Mouse (Mus musculus): Measurements from ENCODE around the gene Saysd1.

Gene Saysd1

DNA sequence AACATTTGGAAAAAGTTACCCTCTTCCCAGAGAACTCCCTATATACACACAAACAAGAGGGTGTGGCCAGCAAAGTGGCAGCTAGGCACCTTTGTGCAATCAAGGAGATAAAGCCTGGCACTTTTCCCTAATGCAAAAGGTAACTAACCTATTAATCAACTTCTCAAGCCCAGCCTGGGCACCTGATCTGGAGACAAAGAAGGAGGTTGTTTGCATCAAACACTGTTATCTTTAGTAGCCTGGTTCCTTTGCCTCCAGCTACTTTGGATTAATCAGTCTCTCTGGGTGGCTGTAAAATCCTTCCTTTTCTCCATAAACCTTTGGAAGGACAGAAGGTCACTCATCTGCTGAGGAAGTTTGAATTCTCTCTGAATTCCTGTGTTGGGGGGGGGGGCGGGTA is 27.4 kb downstream of the Saysd1 start:
- no peak for DNase-seq (ENCODE audit: low spot score in 2 of 2)

DNA sequence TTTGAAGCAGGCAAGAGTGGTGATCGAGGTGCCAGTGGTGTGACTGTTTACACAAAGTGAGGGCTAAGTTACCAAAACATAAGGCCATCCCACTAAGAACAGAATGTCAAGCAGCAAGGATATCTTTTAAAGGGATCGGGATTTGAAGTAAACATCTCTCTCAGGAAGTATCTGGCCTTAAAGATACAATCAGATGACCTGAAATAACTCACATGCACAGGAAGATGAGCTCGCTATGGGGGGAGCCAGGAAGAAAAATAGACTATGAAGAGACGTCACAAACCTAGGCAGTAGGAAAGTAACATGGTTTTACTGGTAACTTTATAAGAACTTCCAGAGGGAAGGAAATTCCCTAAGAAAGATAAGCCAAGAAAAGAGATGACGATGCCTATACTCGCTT is 32.1 kb downstream of the Saysd1 start:
- no peak for DNase-seq (ENCODE audit: low spot score in 2 of 2)

DNA sequence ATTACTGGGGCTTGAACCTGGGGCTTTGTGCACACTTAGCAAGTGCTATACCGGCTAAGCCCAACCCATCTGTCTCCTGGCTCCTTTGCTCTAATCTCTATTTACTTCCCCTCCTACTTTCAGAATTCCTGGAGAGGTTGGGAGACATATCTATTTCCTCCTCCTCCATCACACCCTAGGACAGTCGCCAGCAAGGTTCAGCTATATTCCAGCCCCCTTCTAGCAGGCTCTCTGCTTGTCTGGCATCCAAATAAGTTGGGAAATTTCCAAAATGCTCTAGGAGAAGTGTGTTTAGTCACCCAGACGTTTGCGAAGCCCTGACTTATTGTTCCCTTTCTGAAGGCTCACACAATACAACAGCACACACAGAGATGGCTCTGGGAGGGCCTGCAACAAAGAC is 35.1 kb downstream of the Saysd1 start:
- DNase-seq (ENCODE audit: low spot score in 2 of 2): no peak

DNA sequence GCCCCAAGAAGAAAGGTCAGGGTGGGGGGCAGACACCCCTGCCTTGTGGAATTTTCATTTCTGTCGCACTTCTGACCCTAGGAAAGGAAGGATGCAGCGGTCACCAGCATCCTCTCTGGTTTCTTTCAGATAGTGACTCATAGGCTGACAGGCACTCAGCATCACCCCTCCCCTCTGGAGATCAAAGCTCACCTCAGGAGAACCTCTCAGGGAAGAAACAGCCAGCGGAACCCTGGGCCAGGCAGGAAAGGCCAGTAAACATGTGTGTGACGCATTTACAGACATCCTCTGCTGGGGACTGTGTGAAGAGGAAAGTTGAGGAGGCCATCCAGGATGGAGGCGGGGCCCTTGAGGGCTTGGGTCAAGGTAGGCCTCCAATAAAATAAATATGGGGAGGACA is 40.3 kb downstream of the Saysd1 start:
- no peak for DNase-seq (ENCODE audit: low spot score in 2 of 2)

DNA sequence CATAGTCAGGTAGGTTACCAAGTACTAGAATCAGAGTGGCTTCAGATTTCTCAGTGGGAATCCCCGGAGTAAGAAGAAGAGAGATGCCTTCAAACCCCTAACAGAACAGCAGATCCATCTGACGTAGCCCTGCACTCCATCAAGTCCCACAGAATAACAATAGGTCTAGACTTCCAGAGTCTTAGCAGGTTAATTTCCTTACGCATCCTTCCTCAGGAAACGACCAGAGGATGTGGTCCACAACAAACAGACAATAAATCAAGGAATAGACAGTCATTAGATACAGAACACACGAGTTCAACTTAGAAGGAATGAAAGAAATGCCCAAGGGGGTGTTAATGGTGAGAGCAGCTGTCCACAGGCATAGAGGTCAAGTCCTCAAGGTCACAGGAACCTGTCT is 43.4 kb downstream of the Saysd1 start:
- no peak for DNase-seq (ENCODE audit: low spot score in 2 of 2)

DNA sequence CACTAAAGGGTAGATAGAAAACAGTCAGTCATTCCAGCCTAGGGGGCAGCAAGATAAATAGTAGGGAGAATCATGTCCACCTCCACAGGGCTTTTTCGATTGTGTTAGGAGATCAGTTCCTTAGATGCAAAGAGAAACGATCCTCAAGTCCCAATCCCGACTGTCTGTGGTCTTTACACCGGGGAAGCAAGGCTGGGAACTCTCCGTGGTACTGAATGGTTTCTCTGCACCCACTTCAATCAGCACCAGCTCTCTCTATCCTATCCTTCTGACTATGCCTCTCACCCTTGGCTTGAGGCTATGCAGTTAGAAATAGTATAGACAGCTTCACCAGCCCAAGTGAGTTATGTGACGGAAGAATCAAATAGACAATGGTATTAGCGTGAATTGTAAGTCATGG is 44.8 kb downstream of the Saysd1 start:
- DNase-seq (ENCODE audit: low spot score in 2 of 2): no peak

DNA sequence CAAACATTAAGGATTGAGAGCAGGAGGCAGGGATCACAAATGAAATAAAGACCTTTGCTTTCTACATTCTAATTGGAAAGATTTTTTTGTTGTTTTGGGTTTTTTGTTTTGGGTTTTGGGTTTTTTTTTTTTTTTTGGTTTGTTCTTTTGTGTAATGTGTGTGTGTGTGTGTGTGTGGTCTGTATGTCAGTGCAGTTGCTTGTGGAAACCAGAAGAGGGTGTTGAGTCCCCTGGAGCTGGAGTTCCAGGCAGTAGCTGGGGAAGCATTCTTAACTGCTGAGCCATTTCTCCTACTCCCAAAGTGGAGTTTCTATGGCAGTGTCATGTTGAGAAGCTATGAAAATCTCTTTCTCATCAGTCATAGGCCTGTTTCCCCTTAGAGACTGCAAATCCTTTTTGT is 54.0 kb downstream of the Saysd1 start:
- DNase-seq (ENCODE audit: low spot score in 2 of 2): no peak

DNA sequence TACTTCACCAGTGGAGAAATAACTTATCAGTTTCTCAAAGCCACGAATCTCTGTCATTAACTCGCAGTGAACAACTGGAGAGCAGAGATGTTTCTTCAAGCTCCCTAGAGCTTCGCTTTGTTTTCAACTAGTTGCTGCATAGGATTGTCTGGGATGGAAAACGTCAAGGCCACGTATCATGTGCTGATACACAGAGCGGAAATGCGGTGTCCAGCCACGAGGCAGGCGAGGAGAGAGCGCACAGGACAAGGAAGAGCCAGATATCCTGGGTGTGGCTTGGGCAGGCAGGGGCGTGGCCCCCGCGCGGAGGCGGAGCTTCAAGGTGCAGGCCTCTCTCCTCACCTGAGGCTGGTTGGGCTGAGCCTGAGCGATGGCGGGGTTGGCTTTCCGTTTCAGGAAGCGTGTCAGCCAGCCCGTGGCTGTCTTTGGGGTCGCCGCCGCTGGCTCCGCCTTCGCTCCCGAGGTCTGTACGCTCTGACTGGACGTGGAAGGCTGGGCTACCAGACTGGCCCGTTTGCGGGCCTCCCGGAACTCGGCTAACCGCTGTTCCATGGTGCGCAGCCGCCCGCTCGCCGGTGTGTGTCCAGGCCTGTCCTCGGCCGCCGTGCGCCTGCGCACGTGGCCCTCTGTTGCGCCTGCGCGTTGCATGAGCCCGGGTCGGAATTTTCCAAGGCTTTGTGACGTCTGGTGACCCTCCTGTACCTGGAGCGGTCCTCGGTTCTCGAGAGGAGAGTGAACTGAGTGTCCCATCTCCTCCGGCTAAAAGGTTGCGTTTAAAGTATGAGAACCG is 55.6 kb downstream of the Saysd1 start:
- DNase-seq (ENCODE audit: low spot score in 2 of 2): peak; percentile 95

DNA sequence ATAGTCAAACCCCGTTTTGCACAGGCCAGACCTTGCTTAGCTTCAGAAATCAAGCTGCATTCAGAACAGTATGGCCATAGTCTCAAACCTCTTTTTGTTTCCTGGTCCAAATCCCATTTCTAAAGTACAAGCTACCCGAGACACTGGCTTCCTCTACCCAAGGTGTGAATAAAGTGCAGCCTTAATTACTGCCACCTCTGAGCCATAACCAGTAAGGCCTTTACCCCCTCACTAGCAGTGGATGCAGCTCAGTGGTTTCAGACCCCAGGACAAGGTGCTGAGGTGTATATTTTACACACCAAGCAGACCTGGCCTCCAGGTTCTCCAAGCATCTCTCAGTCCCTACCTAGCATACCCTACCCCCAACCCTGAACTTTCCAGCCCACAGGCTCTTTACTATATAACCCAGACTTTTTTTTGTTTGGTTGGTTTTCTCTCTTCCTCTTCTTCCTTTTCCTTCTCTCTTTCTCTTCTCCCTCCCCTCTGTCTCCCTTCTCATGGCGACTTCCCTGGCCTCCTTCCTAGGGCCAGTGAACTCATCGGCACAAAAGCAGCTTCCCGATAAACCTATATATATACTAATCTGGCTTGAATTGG is 56.3 kb downstream of the Saysd1 start:
- DNase-seq (ENCODE audit: low spot score in 2 of 2): no peak

DNA sequence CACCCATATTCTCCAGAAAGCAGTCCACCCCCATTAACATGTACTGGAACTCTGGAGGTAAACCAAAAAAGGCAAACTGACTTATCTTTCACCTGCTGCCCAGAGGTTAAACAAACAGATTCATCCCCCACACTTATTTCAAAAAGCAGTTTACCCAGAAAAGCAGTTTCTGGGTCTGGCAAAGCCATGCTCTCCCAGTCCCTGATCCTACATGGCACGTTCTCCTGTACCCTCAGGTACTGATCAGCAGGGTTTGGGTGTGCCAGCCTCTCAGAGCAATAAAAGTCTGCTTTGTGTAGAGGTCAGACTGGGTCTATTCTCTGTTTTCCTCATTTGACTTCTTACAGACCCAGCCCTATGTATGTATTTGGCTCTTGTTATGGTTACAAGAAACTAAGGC is 57.2 kb downstream of the Saysd1 start:
- no peak for DNase-seq (ENCODE audit: low spot score in 2 of 2)

DNA sequence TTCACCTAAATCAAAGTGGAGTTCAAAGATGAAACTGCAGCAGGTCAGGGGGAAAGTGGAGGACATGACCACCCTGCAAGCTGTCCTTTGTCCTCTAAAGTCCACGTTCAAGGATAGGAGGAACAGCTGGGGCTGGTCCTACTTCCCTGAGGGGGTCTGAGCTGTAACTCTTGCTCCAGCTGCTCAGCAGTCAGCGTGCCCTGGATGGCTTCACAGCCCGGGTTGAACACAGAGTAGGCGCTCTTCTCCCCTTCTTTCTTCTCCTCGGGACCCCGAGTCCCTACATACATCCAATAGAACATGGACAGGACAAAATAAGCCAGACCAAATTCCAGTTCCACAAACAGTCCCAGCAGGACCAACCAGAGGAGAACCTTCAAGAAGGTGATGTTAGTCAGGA is 61.2 kb downstream of the Saysd1 start:
- no peak for DNase-seq (ENCODE audit: low spot score in 2 of 2)

DNA sequence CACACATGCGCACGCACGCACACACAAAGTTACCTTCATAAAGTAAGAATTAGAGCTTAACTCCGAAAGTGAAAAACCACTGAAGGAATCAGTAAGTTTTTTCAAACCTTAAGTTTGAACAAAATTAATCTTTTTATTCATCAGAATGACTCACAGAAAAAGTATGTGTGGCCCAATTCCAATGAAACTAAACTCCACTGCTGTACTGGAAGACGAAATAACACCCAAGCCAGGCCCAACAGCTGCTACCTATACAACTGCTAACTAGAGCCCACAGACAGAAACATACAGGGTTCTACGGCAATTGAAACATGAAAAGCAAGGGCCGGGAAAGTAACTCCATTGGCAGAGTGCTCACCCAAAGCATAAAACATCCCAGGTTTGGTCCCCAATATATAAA is 62.8 kb downstream of the Saysd1 start:
- peak in 1 of 2 experiments; percentile 12 for DNase-seq (ENCODE audit: low spot score in 2 of 2)

DNA sequence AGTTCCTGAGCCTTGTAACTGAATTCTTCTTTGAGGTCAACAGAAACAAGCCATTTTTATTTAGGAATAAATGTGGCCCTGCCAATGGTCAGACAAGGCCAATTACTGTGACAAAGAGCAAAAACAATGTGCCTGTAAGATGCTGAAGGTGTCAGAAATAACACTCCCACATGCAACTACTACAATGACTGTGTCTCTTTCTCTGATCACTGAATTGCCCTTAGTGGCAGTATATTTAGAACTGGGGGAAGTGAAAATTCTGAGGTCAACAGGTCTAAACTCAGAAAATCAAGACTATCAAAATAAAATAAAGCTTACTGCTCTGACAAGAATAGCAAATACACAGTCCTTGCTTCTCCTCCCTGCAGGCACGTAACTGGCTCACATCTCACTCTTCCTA is 63.6 kb downstream of the Saysd1 start:
- no peak for DNase-seq (ENCODE audit: low spot score in 2 of 2)

DNA sequence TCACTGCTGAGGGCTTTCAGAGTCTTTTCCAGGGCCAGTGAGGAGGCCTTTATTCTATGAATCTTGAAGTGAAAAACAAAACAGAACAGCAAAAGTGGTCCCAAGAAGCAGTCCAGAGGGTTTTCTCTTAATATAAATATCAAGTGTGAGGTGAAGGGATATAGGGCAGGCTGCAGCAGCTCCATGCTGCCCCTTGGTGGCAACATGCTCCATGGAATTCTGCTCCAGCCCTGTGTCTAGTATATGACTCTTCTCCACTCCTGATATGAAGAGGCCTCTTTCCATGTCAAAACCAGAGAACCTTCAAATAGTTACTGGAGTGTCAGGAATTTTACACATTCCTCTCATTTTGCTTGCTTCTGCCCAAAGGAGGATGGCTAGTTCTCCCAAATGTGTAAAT is 67.7 kb downstream of the Saysd1 start:
- peak; percentile 41 to 44 for DNase-seq (ENCODE audit: low spot score in 2 of 2)

DNA sequence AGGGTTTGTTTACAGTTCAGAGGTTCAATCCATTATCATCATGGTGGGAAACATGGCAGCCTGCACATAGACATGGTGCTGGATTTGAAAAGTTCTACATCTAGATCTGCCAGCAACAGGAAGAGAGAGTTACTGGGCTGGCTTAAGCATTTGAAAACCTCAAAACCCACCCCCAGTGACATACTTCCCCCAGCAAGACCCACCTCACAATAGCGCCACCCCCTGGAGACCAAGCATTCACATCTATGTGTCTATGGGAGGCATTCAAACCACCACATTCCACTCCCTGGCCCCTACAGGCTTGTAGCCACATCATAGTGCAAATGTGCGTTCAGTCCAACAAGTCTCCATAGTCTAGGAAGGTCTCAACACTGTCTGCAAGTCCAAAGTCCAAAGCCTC is 70.0 kb downstream of the Saysd1 start:
- no peak for DNase-seq (ENCODE audit: low spot score in 2 of 2)

DNA sequence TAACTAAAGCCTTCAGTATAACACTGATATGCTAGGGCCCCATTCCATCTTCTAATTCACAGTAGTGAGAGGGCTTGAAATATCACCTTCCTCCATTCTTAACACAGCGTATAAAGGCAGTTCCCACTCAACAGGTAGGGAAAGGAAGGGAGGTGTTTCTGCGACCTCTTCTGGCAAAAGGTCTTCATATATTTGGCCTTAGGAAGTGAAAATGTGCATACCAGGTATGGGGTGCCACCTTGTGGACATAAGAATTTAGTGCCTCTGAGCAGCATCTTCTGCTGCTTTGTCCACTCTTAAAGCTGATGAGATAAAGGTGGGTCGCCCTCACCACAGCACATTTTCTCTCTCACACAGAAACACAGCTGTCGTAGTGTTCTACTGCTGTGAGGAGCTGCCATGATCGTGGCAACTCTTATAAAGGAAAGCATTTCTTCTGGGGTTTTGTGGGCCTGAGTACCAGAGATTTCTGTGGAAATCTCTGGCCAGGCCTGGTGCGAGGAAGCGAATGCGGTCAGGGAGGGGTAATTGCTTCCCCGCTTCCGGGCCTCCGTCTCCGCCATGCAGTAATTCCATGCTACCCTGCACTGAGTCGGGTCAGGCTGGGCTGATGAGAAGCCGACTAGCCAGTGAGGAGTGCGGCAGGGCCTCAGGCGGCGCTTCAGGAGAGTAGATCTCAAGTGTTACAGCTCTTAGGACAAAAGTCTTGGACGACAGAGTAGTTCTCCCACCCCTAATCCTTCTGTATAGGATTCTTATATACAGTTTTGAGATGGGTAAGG is 70.8 kb downstream of the Saysd1 start:
- DNase-seq (ENCODE audit: low spot score in 2 of 2): peak; percentile 78 to 86

DNA sequence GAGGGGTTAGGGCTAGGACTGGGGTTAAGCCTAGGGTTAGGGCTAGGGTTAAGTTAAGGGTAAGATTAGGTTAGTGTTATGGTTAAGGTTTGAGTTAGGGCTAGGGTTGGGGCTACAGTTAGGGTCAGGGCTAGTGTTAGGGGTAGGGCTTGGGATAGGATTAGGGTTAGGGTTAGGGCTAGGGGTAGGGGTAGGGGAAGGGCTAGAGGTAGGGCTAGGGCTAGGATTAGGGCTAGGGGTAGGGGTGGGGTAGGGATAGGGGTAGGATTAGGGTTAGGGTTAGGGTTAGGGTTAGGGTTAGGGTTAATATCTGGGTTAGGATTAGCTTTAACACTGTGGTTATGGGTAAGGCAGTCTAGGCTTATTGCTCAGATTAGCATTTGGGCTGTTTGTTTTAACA is 73.6 kb downstream of the Saysd1 start:
- no peak for DNase-seq (ENCODE audit: low spot score in 2 of 2)

DNA sequence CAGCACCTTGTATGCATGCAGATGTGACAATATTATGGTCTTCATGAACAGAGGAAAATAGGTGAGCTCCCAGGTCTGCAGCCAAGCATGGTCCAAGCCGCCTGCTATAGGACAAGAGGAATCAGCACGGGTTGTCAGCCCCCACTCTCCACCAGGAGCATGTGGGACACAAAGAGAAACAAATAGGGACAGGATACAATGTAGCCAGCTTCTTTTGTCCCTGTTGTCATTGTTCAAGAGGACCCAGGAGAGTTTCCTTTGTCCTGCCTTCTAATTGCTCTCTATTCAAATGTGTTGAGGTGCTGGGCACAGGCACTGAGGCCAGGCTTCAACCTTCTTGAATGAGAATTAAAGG is 89.9 kb downstream of the Saysd1 start:
- no peak for DNase-seq (ENCODE audit: low spot score in 2 of 2)

DNA sequence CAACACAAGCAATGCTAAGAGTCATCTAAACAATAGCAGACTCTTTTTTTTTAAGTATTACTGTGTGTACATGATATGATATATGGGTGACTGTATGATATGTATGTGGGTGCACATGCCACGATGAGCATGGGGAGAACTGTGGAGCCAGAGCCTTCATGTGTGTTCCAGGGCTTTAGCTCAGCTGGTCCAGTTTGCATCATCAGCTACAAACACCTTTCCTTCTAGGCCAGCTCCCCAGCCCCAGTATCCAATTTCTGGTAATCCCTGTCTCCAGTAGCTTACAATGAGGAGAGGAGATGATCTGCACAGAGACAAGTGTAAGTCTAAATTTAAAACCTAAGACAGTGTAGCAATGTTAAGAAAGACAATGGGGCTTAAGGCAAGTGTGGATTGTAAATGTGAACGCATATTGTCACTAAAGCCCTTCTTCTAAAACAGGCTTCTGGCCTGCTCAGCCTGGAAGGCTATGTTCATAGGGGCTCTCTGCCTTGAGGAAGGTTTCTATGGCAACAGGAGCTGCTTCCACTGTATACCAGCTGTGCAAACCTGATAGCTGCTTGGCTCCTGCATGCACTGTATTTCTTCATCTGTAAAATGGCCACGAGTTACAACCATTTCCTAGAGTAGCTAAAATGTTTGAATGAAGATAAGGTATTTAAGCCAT is 90.4 kb downstream of the Saysd1 start:
- peak in 1 of 2 experiments; percentile 36 for DNase-seq (ENCODE audit: low spot score in 2 of 2)

DNA sequence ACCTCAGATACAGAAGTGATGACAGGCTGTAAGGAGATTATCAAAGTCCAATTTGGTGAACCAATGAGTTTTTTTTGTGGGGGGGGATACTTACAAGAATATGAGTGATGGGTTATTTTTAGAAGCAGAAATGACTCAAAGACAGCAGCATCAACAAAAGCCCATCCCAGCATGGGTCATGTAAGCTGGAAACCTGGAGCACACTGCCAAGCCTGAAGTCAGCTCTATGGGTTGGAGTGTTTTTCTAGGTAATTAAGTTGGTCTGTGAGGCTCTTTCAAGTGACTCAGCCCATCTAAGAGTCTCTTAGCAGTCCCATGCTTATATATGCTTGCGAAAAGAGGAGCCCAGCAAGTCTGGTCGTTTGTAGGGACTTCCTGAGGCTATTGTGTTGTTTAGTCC is 91.0 kb downstream of the Saysd1 start:
- DNase-seq (ENCODE audit: low spot score in 2 of 2): no peak

DNA sequence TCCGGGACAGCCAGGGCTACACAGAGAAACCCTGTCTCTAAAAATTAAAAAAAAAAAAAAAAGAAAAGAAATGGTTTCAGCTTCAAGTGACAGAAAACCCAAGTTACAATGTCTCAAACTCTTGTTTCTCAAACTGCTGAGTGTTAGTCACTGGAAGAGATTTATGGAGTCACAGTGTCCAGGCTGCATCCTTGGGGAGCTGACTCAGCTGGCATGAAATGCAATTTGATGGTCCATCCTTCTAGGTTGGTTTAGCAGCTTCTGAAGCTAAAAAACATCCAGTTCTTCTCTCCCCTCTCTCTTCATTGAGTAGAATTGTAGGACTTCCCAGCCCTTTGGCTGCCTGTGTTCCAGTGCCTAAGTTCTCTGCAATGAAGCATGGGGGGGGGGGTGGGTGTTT is 94.3 kb downstream of the Saysd1 start:
- no peak for DNase-seq (ENCODE audit: low spot score in 2 of 2)

DNA sequence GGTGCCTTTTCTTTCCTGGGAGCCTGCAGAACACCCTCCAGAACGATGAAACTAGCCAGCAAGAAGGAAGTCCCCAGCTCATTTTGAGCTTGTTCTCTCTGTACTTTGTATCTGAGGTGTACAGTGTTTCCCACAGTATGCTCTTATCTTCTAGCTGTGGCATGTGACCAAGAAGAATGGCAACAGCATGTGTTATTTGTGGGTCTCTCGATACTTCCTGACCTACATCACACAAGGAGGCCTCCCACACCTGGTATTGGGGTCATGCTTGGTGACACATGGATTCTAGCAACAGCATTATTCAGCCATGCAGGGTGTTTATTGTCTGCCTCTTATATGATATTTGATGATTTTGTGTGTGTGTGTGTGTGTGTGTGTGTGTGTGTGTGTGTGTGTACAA is 96.5 kb downstream of the Saysd1 start:
- DNase-seq (ENCODE audit: low spot score in 2 of 2): no peak

DNA sequence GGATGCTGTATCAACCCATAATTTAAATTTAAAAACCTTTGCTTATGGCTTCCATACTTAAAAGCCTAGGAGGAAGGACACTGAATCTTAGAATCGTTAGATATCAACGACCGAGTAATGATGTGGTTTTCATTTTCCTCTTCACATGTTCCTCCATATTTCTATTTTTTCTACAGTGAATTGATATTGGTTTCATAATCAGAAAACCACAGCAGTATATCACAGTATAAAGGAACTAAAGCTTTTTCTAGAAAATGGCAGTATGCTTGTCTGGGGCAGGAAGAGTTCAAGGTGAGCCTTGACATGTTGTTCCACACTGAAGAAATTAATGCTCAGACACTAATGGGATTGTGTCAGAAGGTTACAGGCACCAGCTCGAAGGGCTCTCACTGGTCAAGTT is 97.4 kb downstream of the Saysd1 start:
- DNase-seq (ENCODE audit: low spot score in 2 of 2): no peak
